Mouse (Mus musculus): ENCODE data around the gene Cyp2c68. TPM values are rescaled to one million over a fixed set of nuclear protein-coding genes. Genes with fewer than 3 reads are reported as not detected.

Gene Cyp2c68
- polyA plus RNA-seq (2015; fragmentation: Nextera tagmentation; extraction: Ambion mirVana), result 6.2 and 9.3 TPM in 2 replicates

GRCm38 (mm10) chr19:39740920-39741319, at the start of gene Cyp2c68:
Gene Cyp2c68 (minus strand): TSS chr19:39741054.

GRCm38 (mm10) chr19:39648938-39649337, 91.9 kb downstream of the Cyp2c68 start, which contains the start of gene Cyp2c67:
Gene Cyp2c67 (minus strand): TSS chr19:39649051.

Other genes with a start within 250 kb of the Cyp2c68 start
- not detected in 2 replicates for gene Cyp2c39, start 230.2 kb downstream of the Cyp2c68 start, polyA plus RNA-seq (2015; fragmentation: Nextera tagmentation; extraction: Ambion mirVana)
- 0.44 TPM in 1 of 2 replicates, not detected in the other for gene Cyp2c67, start 92.0 kb downstream of the Cyp2c68 start, polyA plus RNA-seq (2015; fragmentation: Nextera tagmentation; extraction: Ambion mirVana)
- gene Cyp2c40, start 71.8 kb upstream of the Cyp2c68 start, polyA plus RNA-seq (2015; fragmentation: Nextera tagmentation; extraction: Ambion mirVana), result 2.9 and 3.7 TPM in 2 replicates
- gene Cyp2c69, start 145.7 kb upstream of the Cyp2c68 start, polyA plus RNA-seq (2015; fragmentation: Nextera tagmentation; extraction: Ambion mirVana), result 2.6 and 5.0 TPM in 2 replicates

Data from adrenal gland, postnatal 0 days (tissue).